Mouse (Mus musculus): ENCODE data around the gene Loxl4.

GRCm38 (mm10) chr19:42612654-42613053 lies at the start of gene Loxl4:
- TF ChIP-seq CTCF (IDR thresholded peaks at IDR 0.05; ENCODE audit: extremely low read depth, insufficient read depth, low read length) (no peak), POLR2A (IDR thresholded peaks at IDR 0.05; ENCODE audit: extremely low read depth, insufficient read depth, low read length) (no peak)
